Mouse (Mus musculus): ENCODE results near the gene Atp11a.

Atp11a gene

DNA sequence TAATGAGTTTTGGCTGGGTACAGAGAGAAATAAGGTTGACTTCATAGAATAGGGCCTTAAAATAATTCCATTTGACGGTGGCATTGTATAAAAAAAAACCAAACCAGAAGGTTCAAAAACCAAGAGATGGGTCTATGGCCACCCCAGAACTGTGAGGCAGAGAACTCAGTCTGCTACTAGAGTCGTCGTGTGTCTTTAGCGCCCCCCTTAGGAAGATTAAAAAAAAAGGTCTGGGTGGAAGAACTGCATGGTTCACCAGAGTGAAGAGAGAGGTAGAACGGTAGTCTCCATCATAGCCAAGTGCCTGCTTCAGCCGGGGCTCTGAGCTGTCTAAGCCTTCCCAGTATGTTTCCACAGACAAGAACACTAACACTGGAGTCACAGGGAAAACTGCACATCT is 54.4 kb downstream of the Atp11a start:
- no peak for DNase-seq (ENCODE audit: extremely low spot score, low read depth, low spot score)

DNA sequence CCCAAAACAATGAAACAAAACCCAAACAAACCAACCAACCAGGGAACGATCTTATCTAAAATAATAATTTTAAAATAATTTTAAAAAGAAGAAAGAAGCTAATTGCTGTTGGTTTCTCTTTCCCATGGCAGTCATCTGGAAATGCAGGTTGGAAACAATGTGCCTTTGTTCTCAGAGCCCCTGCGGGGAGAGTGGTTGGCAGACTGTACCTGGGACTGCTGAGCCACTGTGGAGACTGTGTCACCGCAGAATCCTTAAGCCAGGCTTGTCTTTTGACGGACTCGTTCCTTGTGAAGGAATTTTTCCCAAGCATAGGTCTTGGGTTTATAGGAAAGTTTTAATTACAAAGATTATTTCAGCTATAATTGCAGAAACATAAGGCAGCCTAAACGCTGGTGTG is 59.6 kb downstream of the Atp11a start:
- DNase-seq (ENCODE audit: extremely low spot score, low read depth, low spot score): no peak

DNA sequence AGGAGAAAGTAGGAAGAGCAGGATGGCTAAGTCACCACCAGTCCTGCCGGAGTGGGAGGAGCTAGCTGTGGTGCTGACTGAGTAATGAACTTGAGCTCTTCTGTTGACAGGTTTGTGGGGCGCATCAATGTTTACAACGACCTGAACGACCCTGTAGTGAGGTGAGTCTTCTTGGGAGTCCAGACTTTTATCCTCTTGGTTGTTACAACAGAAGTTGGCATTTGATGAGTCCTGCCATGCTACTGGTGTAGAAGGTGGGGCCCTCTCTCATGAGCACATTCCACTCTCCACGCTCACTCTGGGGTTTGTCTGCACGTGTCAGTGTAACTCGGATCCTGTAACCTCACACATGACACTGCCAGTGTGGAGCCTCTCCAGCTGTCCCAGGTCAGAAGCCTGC is 66.1 kb downstream of the Atp11a start:
- no peak for DNase-seq (ENCODE audit: extremely low spot score, low read depth, low spot score)

DNA sequence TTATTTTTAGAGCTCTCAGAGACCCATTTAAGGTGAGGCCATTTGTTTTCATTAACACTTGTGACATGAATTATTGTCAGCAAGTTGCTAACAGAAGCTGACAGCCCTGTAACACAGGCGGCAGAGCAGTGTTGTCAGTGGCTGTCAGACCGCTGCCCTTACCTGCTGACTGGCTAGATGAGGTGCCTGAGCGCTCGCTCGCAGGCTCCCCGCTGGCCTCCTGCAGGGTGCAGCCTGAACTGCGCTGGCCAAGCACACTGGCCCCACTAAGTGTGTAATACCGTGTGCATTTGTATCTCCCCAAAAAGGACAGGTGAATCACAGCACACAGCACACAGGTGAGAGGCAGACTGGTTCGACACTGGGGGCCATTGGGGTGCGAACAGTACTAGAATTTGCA is 67.7 kb downstream of the Atp11a start:
- DNase-seq (ENCODE audit: extremely low spot score, low read depth, low spot score): no peak

DNA sequence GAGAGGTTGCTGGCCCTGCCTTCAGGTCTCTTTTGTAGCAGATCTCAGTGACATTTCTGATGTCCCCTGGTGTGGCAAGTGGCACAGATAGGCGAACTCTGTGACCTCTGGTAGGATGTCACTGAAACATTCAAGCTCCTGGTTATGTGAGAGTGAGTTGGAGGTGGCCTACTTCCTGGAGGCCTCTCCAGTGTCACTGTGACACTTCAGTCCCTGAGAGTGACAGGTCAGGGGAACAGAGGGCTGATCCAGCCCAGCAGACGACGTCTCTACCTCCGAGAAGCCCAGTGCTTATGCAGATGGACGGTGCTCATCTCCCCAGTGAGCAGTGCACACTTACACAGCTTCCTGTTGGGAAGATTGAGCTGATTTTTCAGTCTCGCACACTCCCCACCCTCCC is 68.4 kb downstream of the Atp11a start:
- no peak for DNase-seq (ENCODE audit: extremely low spot score, low read depth, low spot score)

DNA sequence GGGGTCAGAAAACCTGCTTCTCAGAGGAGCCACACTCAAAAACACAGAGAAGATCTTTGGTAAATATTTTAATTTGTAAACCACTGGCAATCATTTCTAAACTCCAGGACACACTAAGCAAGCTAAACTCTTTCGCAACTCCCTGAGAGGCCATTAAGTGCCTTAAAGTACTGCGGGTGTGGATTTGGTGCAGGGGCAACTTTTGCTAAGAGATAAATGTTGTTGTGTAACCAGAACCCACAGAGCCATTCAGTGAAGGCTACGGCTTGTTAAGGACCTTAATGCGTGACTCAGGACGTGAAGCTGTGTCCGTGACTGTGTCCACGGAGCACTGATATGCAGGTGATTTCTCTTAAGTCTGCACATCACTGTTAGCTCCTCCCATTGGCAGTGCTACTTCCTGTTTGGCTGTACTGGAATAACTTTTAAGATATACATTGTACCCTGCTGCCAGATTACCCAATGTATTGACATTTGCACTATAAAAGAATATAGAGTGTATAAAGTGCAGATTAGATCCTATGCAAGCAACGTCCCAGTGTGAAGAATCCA is 68.9 kb downstream of the Atp11a start:
- DNase-seq (ENCODE audit: extremely low spot score, low read depth, low spot score): no peak

DNA sequence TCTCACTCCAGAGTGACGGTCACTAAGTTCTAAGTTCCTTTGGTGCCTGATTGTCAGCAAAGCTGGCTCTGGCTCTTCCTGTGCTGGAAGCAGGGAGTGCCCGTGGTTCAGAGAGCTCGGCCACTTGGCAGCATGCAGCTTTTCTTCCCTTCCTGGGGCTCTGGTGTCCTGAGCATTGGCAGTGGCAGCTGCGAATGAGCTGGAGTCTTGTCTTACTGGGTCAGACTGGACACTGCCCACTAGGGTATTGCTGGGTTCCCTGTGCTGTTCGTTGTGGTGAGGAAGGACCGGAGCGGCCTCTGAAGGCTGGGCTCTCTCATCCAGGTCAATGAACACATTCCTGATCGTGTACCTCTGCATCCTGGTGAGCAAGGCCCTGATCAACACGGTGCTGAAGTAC is 70.3 kb downstream of the Atp11a start:
- DNase-seq (ENCODE audit: extremely low spot score, low read depth, low spot score): no peak

DNA sequence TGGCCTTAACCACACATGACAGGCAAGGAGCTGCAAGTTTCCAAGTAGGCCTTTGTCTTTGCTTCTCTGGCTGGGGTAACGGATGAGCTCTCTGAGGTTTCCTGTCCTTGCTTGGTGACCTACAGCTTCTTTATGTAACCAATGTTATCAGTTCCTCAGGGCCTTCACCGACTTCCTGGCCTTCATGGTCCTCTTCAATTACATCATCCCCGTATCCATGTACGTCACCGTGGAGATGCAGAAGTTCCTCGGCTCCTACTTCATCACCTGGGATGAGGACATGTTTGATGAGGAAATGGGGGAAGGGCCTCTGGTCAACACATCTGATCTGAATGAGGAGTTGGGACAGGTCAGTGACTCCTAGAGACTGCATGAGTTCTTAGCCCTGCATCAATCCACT is 71.5 kb downstream of the Atp11a start:
- no peak for DNase-seq (ENCODE audit: extremely low spot score, low read depth, low spot score)

DNA sequence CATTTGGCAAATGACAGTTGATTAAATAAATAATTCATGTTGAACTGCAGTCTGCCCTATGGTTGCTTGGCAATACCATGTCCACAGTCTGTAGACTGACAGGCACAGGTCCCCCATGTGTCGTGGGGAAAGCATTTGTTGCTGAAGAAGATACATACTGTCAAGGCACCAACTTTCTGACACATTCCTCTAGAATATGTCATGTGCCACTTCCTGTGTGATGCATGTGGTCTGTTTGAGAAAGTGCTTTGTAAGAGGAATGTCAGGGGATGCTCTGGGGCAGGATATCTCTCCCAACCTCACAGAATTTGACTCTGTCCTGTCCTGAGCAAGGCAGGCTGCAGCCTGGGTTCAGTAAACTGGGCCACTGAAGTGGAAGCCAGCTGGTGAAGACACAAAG is 72.6 kb downstream of the Atp11a start:
- no peak for DNase-seq (ENCODE audit: extremely low spot score, low read depth, low spot score)

DNA sequence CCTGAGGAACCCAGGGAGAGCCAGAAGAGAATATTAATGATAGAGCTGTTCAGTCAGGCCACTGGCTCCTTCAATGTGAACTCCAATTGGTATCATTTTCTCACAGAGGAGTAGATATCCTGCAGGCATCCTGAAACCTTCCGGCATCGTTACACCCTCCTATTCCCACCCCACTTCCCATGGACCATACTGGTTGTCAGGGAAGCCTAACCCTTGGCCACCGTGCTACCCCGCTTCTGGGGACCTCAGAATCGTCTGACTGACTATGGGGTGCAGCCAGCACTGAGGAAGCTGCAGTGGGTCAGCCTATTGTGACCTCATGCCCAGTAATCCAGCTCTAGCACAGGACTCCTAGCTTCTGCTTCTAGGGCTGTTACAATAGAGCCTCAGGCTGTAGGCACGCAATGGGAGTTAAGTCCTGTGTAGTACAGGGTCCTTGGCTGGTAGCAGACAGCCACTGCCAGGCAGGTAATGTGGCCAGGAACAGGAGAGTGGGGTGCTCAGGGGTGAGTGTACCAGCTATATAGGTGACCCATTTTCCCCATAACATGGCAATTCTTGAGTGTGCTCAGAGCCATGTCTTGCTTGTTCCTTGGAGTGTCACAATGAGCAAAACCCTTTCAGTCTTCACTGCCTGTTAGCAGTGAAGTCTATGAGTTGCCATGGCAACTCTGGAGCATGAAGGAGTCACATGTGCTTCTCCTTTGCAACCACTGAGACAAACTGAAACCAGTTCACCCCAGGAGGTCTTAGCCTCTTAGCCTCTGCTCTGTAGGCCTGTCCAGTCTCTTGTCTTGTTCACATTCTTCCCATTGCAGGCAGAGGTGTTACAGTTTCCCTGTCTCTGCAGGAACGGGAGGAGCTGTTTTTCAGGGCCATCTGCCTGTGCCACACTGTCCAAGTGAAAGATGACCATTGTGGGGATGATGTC is 75.1 kb downstream of the Atp11a start:
- DNase-seq (ENCODE audit: extremely low spot score, low read depth, low spot score): no peak

DNA sequence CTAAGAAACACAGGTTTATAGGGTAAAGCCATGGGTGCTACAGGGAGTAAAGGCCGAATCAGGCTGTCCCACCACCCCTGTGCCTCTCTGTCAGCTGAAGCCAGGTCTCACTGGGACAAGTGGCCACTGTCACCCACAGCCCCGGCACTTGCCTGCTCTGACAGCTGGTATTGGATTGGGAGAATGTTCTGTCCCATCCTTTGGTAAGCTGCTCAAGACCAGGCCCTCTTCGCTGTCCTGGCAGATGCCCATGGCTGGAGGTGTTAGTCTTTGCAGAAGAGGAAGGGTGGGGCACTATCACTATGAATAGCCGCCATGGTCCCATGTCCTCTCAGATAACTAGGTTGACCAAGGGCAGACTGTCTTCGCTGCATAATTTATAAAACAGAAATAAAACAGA is 76.8 kb downstream of the Atp11a start:
- DNase-seq (ENCODE audit: extremely low spot score, low read depth, low spot score): no peak

DNA sequence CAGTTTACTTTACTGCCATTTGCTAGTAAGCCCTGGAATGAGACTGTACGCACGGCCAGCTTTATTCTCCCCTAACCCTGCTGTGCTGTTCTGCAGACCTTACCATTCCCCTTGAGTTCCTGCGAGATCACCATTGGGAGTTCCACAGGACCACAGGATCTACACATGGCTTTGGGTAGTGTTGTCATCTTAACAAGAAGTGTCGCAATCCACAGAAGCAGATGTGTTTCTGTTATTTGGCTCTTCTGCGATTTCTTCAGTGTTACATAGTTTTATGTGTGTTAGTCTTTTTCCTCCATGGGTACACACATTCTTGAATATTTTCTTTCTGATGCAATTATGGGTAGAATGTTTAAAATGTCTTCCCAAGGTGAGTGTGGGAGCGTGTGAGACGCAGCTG is 84.0 kb downstream of the Atp11a start:
- DNase-seq (ENCODE audit: extremely low spot score, low read depth, low spot score): no peak

DNA sequence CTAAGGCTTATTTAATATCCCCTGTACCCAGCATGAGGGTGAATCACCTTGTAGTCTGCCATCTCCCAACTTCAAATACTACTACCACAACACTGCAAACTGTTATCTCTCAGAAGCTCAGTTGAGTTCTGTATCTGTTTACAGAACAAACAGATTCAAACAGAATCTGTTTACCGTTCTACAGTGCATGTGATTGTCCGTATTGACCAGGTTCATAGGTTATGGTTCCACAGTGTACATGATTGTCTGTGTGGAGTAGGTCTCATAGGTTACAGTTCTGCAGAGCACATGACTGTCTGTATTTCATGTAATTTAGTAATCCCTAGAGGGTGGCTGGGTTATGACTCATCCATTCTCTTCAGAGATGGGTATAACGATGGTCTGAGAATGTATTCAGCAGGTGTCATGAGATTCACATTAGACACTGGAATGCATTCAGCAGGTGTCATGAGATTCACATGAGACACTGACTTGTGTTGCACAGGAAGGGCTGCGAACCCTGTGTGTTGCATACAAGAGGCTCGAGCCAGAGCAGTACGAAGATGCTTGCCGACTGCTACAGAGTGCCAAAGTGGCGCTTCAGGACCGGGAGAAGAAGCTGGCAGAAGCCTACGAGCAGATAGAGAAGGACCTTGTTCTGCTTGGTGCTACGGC is 85.7 kb downstream of the Atp11a start:
- no peak for DNase-seq (ENCODE audit: extremely low spot score, low read depth, low spot score)

DNA sequence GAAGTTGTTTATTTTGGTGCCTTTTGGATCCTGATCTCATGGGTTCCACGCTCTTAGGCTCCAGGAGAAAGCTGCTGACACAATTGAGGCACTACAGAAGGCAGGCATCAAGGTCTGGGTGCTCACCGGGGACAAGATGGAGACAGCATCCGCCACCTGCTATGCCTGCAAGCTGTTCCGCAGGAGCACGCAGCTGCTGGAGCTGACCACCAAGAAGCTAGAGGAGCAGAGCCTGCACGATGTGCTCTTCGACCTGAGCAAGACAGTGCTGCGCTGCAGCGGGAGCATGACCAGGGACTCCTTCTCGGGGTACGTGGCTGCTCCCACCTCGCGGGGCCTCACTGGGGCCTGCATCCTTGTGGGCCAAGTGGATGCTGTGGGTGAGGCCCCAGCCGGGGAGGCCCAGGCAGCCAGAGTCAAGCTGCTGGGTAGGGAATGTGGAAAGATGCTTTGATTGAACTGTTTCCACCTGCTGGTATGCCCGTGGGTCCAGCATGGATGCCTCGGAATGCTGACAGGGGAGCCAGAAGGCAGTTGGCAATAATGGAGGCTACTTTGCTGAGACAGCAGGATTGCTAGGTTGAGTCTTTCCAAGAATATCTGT is 87.6 kb downstream of the Atp11a start:
- DNase-seq (ENCODE audit: extremely low spot score, low read depth, low spot score): no peak

DNA sequence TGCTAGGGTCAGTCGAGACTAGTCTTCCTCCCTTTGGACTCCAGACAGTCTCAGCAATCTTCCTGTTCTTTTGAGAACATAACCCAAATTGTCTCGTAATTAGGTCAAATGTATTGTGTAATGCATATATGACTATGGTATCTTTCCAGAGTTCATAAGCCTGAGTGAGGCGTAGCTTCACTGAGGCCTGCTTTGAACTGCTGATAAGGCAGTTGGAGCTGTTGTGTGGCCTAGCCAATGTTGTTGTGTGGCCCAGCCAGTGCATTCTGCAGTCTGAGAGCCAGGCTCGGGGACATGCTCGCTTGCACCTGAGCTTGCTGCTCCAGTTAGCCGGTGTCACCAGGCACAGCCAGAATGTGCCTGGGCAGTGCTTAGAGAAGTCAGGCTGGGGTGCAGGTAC is 89.6 kb downstream of the Atp11a start:
- DNase-seq (ENCODE audit: extremely low spot score, low read depth, low spot score): no peak

DNA sequence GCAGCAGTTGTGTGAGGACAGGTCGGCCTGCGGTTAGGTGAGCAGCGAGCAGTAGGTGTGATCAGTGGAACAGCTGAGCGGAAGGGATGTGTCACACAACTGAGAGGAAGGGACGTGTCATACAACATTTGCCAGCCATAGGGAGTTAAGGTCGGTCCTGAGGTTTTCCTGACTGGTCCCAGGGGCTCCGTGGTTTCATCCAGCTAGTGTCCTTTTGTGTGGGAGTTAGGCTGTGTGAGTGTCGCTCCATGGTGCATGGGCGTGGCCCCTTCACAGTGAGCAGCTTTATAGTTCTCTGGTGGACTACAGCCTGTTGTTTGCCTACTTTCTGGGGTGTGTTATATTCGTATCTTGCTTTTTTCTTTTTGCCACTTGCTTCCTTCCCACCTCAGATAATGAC is 94.4 kb downstream of the Atp11a start:
- no peak for DNase-seq (ENCODE audit: extremely low spot score, low read depth, low spot score)

DNA sequence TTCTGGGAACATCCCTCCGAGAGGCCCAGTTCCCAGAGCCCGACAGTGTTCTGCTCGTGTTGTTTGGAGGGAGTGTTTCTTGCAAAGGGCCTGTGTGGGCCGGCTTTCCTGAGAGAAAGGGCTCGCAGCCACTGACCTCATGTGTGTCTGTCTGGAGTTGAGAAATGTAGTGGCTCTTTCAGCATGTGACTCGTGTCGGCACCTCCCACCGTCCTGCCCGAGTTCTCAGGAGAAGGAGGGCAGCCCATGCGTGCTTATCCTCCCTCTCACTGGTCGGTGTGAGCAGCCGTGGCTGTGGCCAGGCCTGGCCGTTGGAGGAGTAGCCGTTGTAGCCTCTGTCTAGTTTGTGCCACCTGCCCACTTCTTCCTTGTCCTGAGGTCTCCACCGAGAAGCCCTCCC is 99.2 kb downstream of the Atp11a start:
- DNase-seq (ENCODE audit: extremely low spot score, low read depth, low spot score): no peak

DNA sequence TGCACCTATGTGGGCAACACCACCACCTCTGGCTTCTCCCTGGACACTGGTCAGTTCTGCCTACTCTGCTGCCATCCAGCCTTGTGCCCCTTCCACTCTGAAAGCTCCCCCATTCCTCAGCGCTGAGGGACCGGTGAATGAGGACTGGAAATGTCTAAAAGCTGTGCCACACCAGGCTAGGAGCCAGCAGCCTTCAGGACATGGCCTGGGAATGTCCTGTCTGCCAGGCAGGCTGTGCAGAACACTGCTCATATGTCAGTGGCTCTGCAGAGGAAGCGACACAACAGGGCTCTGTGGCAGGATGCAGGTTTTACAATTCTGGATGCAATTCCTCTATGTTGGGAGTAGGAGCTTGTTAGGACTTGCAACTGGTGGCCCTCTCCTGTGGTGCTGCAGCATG is 106.2 kb downstream of the Atp11a start:
- no peak for DNase-seq (ENCODE audit: extremely low spot score, low read depth, low spot score)

DNA sequence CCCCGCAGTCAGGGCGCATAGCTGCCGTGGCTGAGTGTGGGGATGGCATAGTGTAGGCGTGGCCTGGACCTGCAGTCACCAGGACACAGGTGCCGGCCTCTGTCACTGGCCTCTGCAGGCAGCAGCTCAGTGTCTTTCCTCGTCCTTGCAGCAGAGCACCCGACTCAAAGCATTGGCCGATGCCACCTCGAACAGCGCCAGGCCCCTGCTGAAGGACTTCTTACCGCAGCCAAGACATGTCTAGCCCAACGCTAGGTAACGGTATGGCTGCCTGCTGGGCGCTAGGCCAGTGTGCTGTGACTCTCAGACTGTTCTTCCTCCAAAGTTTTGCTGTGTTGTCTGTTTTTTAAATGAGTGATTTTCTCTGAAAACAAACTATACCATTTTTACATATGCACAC is 106.8 kb downstream of the Atp11a start:
- DNase-seq (ENCODE audit: extremely low spot score, low read depth, low spot score): no peak

DNA sequence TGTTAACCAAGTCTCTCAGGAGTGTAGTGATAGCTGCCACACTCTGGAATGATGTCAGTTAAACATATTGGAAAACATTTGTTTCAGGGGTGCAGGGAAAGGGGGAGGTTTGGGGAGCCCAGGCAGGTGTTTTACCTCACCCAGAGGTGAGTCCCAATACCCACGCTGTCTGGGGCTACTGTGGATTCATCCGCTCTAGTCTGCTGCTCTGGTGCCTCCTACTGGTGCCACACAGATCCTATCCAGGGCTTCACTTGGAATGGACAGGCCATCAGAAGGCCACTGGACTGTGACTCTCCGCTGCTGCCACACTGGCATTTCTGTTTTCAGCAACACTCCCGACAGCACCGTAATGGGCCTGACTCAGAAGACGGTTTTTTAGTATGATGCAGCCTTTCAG is 109.0 kb downstream of the Atp11a start:
- no peak for DNase-seq (ENCODE audit: extremely low spot score, low read depth, low spot score)

DNA sequence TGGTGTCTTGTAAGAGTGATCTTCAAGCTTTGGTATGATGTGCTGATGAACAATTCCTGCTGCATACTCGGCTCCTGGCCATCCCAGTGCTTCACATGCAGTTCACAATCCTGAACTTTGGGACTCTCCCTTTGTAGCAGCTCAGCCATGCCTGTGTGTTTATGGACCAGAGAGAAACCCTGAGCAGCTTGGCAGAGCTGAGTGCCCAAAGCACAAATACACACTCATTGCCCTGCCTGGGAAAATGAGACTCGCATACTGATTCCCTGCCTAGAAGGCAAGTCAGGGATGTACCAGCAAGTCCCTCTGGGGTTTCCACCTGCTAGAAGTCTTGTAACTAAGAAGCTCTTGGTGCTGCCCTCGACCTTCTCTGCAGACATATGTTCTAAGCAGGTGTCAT is 112.8 kb downstream of the Atp11a start:
- DNase-seq (ENCODE audit: extremely low spot score, low read depth, low spot score): no peak

DNA sequence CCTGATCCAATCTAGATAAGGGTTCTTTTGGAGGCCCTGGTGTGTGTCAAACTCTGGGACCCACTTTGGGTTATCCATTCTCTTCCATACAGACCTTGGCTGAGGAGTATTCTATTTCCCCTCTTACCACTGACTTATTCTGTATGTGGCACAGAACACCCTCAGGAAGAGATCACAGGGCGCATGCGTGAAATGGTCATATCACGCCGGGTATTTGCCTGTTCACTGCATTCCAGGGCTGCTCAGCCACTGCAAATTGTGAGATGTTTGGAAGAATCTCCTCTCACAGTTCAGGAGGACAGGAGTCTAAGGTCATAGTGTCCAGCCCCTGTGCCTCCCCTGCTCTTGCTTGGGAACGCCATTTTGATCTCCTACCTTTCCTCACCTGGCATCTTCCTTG is 113.8 kb downstream of the Atp11a start:
- DNase-seq (ENCODE audit: extremely low spot score, low read depth, low spot score): no peak
